Mouse (Mus musculus) layer of hippocampus, postnatal 36 days (tissue): Measurements from ENCODE around the gene Cd180. TPM values are rescaled to one million over a fixed set of nuclear protein-coding genes. Genes with fewer than 3 reads are reported as not detected.
A peak's percentile ranks its signal among the peaks of the same experiment; 100 is the strongest.
"Not testable (repeated sequence)": the region's sequence is repeated elsewhere in the genome, so short reads cannot be mapped to it uniquely, and the experiment has no call there.

Source experiments
- DNase-seq, 2 experiments: peaks; one replicate each; pipeline ENCODE4 v3.0.0; 2022
- total RNA-seq, 2 experiments: library from RNA; stranded (reverse); gene quantifications; 2 replicates each; pipeline ENCODE4 v1.2.3; 2021

Cd180 gene
- total RNA-seq, 2 experiments from 2014 or later, result 2.4 to 3.0 TPM

- peak; percentile 64 to 73 for DNase-seq
These were observed 14.9 kb upstream of the Cd180 start for GRCm38 (mm10) chr13:102678482-102678881.

GRCm38 (mm10) chr13:102684890-102685289 lies 8.5 kb upstream of the Cd180 start:
- DNase-seq, result no peak

- DNase-seq, result no peak
These were observed 5.2 kb upstream of the Cd180 start for GRCm38 (mm10) chr13:102688121-102688520.

- no peak for DNase-seq
These were observed 3.9 kb upstream of the Cd180 start for GRCm38 (mm10) chr13:102689201-102690090.

GRCm38 (mm10) chr13:102690184-102690583 lies 3.2 kb upstream of the Cd180 start:
- DNase-seq, result no peak

- no peak for DNase-seq
These were observed 1.8 kb upstream of the Cd180 start for GRCm38 (mm10) chr13:102691408-102692150.

GRCm38 (mm10) chr13:102694154-102694553 lies 796 bp downstream of the Cd180 start:
- no peak for DNase-seq

GRCm38 (mm10) chr13:102695121-102695905 lies 2.0 kb downstream of the Cd180 start:
- no peak for DNase-seq

- DNase-seq, result no peak
These were observed 5.0 kb downstream of the Cd180 start for GRCm38 (mm10) chr13:102698335-102698734.

- peak; percentile 41 to 54 for DNase-seq
These were observed 5.5 kb downstream of the Cd180 start for GRCm38 (mm10) chr13:102698751-102699323.

GRCm38 (mm10) chr13:102700176-102700575 lies 6.8 kb downstream of the Cd180 start:
- DNase-seq, result no peak

GRCm38 (mm10) chr13:102700744-102701143 lies 7.4 kb downstream of the Cd180 start:
- DNase-seq, result no peak

GRCm38 (mm10) chr13:102716973-102717372 lies 23.6 kb downstream of the Cd180 start:
- DNase-seq, result no peak

GRCm38 (mm10) chr13:102725416-102725815 lies 32.1 kb downstream of the Cd180 start:
- no peak for DNase-seq

- no peak for DNase-seq
These were observed 32.5 kb downstream of the Cd180 start for GRCm38 (mm10) chr13:102725906-102726305.

GRCm38 (mm10) chr13:102726876-102727275 lies 33.5 kb downstream of the Cd180 start:
- DNase-seq, result no peak

- no peak for DNase-seq
These were observed 34.7 kb downstream of the Cd180 start for GRCm38 (mm10) chr13:102728035-102728434.

- DNase-seq, result not testable (repeated sequence)
These were observed 35.6 kb downstream of the Cd180 start for GRCm38 (mm10) chr13:102728951-102729350.

GRCm38 (mm10) chr13:102733063-102733462 lies 39.7 kb downstream of the Cd180 start:
- DNase-seq, result no peak

GRCm38 (mm10) chr13:102737811-102738210 lies 44.5 kb downstream of the Cd180 start:
- no peak for DNase-seq

- no peak for DNase-seq
These were observed 46.6 kb downstream of the Cd180 start for GRCm38 (mm10) chr13:102739720-102740535.
